ENCODE assay signal across 33 mouse cellular contexts in the genomic region with DNA sequence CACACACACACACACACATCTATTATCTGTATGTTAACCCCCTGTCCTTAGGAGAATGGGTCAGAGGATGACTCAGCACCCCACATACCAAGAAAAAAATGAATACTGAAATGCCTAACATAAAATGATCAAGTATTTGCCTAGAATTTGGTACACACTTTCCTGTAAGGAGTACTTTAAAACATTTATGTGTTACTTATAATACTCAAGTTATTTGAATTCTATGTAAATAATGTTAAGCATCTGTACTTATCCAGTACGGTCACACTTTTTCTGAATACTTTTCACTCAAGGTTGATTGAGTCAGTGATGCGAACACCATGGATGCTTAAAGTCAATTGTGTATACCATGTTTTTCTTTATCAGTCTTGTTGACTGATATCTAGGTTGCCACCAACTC. TPM values are rescaled to one million over a fixed set of nuclear protein-coding genes. Genes with fewer than 3 reads are reported as not detected.
"Had no signal": no experiment of that assay in that cellular context is flagged by ENCODE, and none has a peak within 500 bp of the region (broad histone marks: within the 10 kb centered on the region; RNA-seq: fewer than 3 reads in every experiment).

No protein-coding gene starts in this region.

- H3K27me3 ChIP-seq: limb, embryonic 12.5 days; limb, embryonic 13.5 days; limb, embryonic 15.5 days; liver, embryonic 12.5 days; liver, embryonic 13.5 days; liver, embryonic 15.5 days; lung, embryonic 15.5 days; megakaryocyte, embryonic 14.5 days; midbrain, embryonic 12.5 days; midbrain, embryonic 13.5 days; midbrain, embryonic 15.5 days; neural tube, embryonic 12.5 days had no signal

- ATAC-seq: liver, embryonic 12.5 days; liver, postnatal 0 days; midbrain, embryonic 13.5 days; midbrain, embryonic 15.5 days; midbrain, embryonic 16.5 days had no signal

- DNase-seq: left cerebral cortex, postnatal 4 days; liver; liver, embryonic 13.5 days; liver, postnatal 0 days; lung, adult 18-20 months; lung, adult 2 months; lung, embryonic 14.5 days; lung, postnatal 10 days; lung, postnatal 14 days; lung, postnatal 36 days; midbrain, embryonic 14.5 days had no signal

- H3K4me2 ChIP-seq: limb, embryonic 12.5 days; limb, embryonic 13.5 days; limb, embryonic 15.5 days; liver, embryonic 11.5 days; liver, embryonic 12.5 days; liver, embryonic 13.5 days; liver, embryonic 15.5 days; lung, embryonic 14.5 days; lung, embryonic 15.5 days; midbrain, embryonic 11.5 days; midbrain, embryonic 12.5 days; midbrain, embryonic 13.5 days; midbrain, embryonic 15.5 days; neural tube, embryonic 12.5 days had no signal

- H3K36me3 ChIP-seq: limb, embryonic 10.5 days; limb, embryonic 15.5 days; liver, embryonic 12.5 days; liver, embryonic 13.5 days; liver, embryonic 15.5 days; lung, embryonic 15.5 days had no signal

- H3K4me3 ChIP-seq: left cerebral cortex, adult 2 months; limb, embryonic 10.5 days; limb, embryonic 12.5 days; limb, embryonic 13.5 days; limb, embryonic 15.5 days; liver, embryonic 12.5 days; liver, embryonic 13.5 days; liver, embryonic 15.5 days; lung, embryonic 15.5 days; megakaryocyte, embryonic 14.5 days; midbrain, embryonic 10.5 days; midbrain, embryonic 12.5 days; midbrain, embryonic 13.5 days; midbrain, embryonic 15.5 days; myocyte; neural tube, embryonic 12.5 days had no signal

- H3K9ac ChIP-seq: limb, embryonic 12.5 days; limb, embryonic 13.5 days; limb, embryonic 15.5 days; liver, embryonic 12.5 days; liver, embryonic 13.5 days; liver, embryonic 14.5 days; liver, embryonic 15.5 days; liver, postnatal 0 days; lung, embryonic 14.5 days; lung, embryonic 15.5 days; midbrain, embryonic 12.5 days; midbrain, embryonic 13.5 days; midbrain, embryonic 15.5 days; neural tube, embryonic 12.5 days had no signal

- H3K9me3 ChIP-seq: limb, embryonic 10.5 days; limb, embryonic 12.5 days; limb, embryonic 15.5 days; liver, embryonic 12.5 days; liver, embryonic 15.5 days; lung, embryonic 15.5 days; midbrain, embryonic 10.5 days; midbrain, embryonic 12.5 days; midbrain, embryonic 13.5 days; midbrain, embryonic 15.5 days; neural tube, embryonic 12.5 days had no signal

- H3K4me1 ChIP-seq: limb, embryonic 10.5 days; limb, embryonic 12.5 days; limb, embryonic 15.5 days; liver, embryonic 12.5 days; liver, embryonic 13.5 days; liver, embryonic 15.5 days; megakaryocyte, embryonic 14.5 days had no signal

- H3K27ac ChIP-seq: left cerebral cortex, adult 2 months; limb, embryonic 10.5 days; limb, embryonic 12.5 days; limb, embryonic 13.5 days; limb, embryonic 15.5 days; liver, embryonic 12.5 days; liver, embryonic 13.5 days; liver, embryonic 14.5 days; liver, embryonic 15.5 days; lung, embryonic 15.5 days; macrophage; midbrain, embryonic 10.5 days; midbrain, embryonic 12.5 days; midbrain, embryonic 13.5 days; midbrain, embryonic 15.5 days; neural tube, embryonic 12.5 days had no signal

RNA-seq across cellular contexts. Expression of gene Lrrn1, which starts 32.7 kb away (rescaled TPM):
- total RNA-seq: megakaryocyte progenitor cell, adult 5-6 weeks; megakaryocyte-erythroid progenitor cell, adult 5-6 weeks had no signal
- polyA plus RNA-seq: macrophage had no signal
